Mouse (Mus musculus) E14TG2a.4 (cell line): ENCODE measurements around the gene Ehmt2.

ENCODE experiments used
- H3K27me3 ChIP-seq: 2 replicates; pipeline ENCODE4 v1.6.1; 2014; ENCODE audit warnings: low read length, control low read depth; ENCODE audit not compliant: insufficient read depth
- H3K36me3 ChIP-seq: 2 replicates; pipeline ENCODE4 v1.6.1; 2014; ENCODE audit warnings: low read length, control low read depth; ENCODE audit not compliant: insufficient read depth
- H3K4me1 ChIP-seq: replicated peaks from 2 replicates; pipeline ENCODE4 v1.6.1; 2014; ENCODE audit warnings: low read depth, low read length, control low read depth
- H3K4me3 ChIP-seq: replicated peaks from 2 replicates; pipeline ENCODE4 v1.5.1; 2014; ENCODE audit warnings: mild to moderate bottlenecking, low read length
- H3K9me3 ChIP-seq: 2 replicates; pipeline ENCODE4 v1.6.1; 2014; ENCODE audit warnings: low read length, control low read depth
- CTCF ChIP-seq: conservative IDR thresholded peaks from 2 replicates; pipeline ENCODE4 v1.5.1; 2014; ENCODE audit warnings: low read length
- NANOG ChIP-seq: IDR thresholded peaks from 2 replicates; pipeline ENCODE4 v1.6.1; 2014; ENCODE audit warnings: borderline replicate concordance, low read length, mixed read lengths
- POU5F1 ChIP-seq: IDR thresholded peaks from 2 replicates; pipeline ENCODE4 v1.6.1; 2014; ENCODE audit warnings: low read length, borderline replicate concordance

Gene Ehmt2

GRCm38 (mm10) chr17:34884704-34885103, 13.6 kb upstream of the Ehmt2 start:
- Histone ChIP-seq H3K4me3 (no peak overlapping the region), H3K9me3 (no peaks in the 10 kb centered on the region), H3K4me1 (peaks cover 29% of the 10 kb centered on the region), H3K36me3 (no peaks in the 10 kb centered on the region), H3K27me3 (peaks cover 6% of the 10 kb centered on the region)
- TF ChIP-seq POU5F1 (no peak), CTCF (no peak), NANOG (no peak)

- no peak for TF ChIP-seq POU5F1
- no peak for TF ChIP-seq NANOG
- no peak for TF ChIP-seq CTCF
- Histone ChIP-seq H3K27me3 (peaks cover 6% of the 10 kb centered on the region), H3K4me1 (peaks cover 29% of the 10 kb centered on the region), H3K4me3 (no peak overlapping the region), H3K36me3 (no peaks in the 10 kb centered on the region), H3K9me3 (no peaks in the 10 kb centered on the region)
These were observed 12.7 kb upstream of the Ehmt2 start for GRCm38 (mm10) chr17:34885615-34886014.

DNA sequence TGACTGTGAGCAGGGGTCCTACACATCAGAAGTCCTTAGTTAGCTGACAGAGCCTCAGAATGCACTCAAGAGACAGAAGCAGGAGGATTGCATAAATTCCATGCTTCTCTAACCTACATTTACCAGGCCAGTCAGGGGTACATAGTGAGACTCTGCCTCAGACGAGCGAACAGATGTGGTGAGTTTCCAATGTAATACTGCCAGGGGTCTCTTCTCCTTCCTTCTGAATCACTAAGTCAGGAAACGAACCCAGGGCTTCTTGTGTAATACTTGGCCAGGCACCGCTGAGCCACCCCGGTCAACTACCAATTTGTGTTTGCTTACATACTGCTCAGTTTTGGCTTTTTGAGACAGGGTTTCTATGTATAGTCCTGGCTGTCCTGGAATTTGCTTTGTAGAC, 10.3 kb upstream of the Ehmt2 start:
- H3K27me3 ChIP-seq: no peaks in the 10 kb centered on the region; the same call in 1 of the 2 replicates
- H3K4me3 ChIP-seq: no peak overlapping the region
- no peak for TF ChIP-seq NANOG
- TF ChIP-seq CTCF: no peak
- TF ChIP-seq POU5F1: no peak
- H3K4me1 ChIP-seq: peaks cover 39% of the 10 kb centered on the region
- no peaks in the 10 kb centered on the region for H3K36me3 ChIP-seq
- H3K9me3 ChIP-seq: no peaks in the 10 kb centered on the region

- Histone ChIP-seq H3K4me1 (peaks cover 40% of the 10 kb centered on the region), H3K27me3 (no peaks in the 10 kb centered on the region), H3K36me3 (no peaks in the 10 kb centered on the region), H3K4me3 (peak overlapping the region; percentile 48), H3K9me3 (no peaks in the 10 kb centered on the region)
- no peak for TF ChIP-seq CTCF
- TF ChIP-seq POU5F1: no peak
- no peak for TF ChIP-seq NANOG
These were observed 8.1 kb upstream of the Ehmt2 start for GRCm38 (mm10) chr17:34890074-34890743.

GRCm38 (mm10) chr17:34891377-34891776, 6.9 kb upstream of the Ehmt2 start:
- Histone ChIP-seq H3K9me3 (no peaks in the 10 kb centered on the region), H3K27me3 (0 out of 2 replicates have a peak, but pooled peaks cover 4% of the 10 kb centered on the region), H3K36me3 (peaks cover 9% of the 10 kb centered on the region; the same call in 1 of the 2 replicates), H3K4me1 (peaks cover 52% of the 10 kb centered on the region), H3K4me3 (no peak overlapping the region)
- no peak for TF ChIP-seq POU5F1
- TF ChIP-seq NANOG: no peak
- peak; percentile 60 for TF ChIP-seq CTCF

DNA sequence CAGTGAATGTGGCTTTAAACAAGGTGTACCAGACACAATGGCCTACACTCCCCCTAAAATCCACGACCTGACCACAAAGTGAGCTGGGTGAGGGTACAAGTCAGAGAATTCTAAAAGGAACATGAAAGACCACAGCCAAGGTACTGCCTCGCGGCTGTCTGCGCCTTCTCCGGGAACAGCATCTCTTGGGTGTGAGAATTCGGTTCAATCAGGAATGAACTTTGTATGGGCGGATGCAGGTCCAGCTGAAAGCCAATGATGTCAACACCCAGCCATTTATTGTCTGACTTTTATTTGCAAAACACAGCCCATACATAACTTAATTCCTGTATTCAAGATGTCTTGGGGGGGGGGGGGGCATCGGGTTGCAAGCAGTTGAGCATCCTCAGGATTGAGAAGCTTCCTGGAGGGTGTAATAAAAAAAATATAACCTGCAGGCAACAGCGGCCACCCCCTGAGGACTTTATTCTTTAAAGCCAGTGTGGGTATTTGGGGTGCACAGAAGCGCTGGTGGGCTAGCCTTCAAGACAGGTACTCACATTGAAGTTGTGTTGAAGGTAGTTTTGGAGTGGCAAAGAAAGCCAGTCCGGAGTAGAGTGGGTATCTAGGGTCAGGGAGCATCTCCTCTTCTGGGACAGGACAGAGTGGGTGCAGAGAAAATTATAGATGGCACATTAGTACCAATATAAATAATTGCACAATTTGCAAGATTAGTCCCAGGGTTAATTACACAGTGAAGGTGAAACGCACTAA, 5.0 kb upstream of the Ehmt2 start:
- TF ChIP-seq POU5F1 (no peak), CTCF (no peak), NANOG (no peak)
- H3K9me3 ChIP-seq: no peaks in the 10 kb centered on the region
- peaks cover 9% of the 10 kb centered on the region; the same call in 1 of the 2 replicates for H3K36me3 ChIP-seq
- 0 out of 2 replicates have a peak, but pooled peaks cover 4% of the 10 kb centered on the region for H3K27me3 ChIP-seq
- H3K4me1 ChIP-seq: peaks cover 66% of the 10 kb centered on the region
- H3K4me3 ChIP-seq: peak overlapping the region; percentile 86

- H3K4me1 ChIP-seq: peaks cover 66% of the 10 kb centered on the region
- H3K9me3 ChIP-seq: no peaks in the 10 kb centered on the region
- TF ChIP-seq CTCF (no peak), POU5F1 (no peak), NANOG (no peak)
- H3K27me3 ChIP-seq: 0 out of 2 replicates have a peak, but pooled peaks cover 4% of the 10 kb centered on the region
- peaks cover 9% of the 10 kb centered on the region; the same call in 1 of the 2 replicates for H3K36me3 ChIP-seq
- H3K4me3 ChIP-seq: peak overlapping the region; percentile 86
These were observed 4.1 kb upstream of the Ehmt2 start for GRCm38 (mm10) chr17:34894074-34894597.

DNA sequence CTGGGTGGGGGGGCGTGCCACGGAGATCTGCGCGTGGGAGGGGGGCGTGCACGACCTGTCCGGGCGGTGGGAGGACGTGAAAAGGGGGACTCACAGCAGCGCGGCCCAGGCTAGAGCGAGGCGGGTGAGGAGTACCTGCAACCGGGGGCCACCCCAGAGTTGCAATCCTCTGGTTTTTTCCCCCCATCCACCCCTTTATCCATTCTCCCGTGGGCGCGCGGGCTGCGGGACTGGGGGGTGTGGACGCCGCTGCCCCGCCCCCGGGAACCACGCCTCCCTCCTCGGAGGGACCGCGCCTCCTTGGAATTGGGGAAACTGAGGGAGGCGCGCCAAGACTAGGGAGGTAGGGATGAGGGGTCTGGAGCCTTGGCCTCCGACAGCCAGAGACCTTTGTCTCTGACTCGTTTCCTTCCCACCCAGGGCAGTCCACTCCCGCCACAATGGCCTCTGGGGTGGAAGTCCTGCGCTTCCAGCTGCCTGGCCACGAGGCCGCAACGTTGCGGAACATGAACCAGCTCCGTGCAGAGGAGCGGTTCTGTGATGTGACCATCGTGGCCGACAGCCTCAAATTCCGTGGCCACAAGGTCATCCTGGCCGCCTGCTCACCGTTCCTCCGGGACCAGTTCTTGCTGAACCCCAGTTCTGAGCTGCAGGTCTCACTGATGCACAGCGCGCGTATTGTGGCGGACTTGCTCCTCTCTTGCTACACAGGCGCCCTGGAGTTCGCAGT, 3.3 kb upstream of the Ehmt2 start:
- no peak for TF ChIP-seq POU5F1
- TF ChIP-seq CTCF: no peak
- no peak for TF ChIP-seq NANOG
- peaks cover 9% of the 10 kb centered on the region; the same call in 1 of the 2 replicates for H3K36me3 ChIP-seq
- peak overlapping the region; percentile 86 for H3K4me3 ChIP-seq
- H3K9me3 ChIP-seq: no peaks in the 10 kb centered on the region
- peaks cover 72% of the 10 kb centered on the region for H3K4me1 ChIP-seq
- 0 out of 2 replicates have a peak, but pooled peaks cover 4% of the 10 kb centered on the region for H3K27me3 ChIP-seq
